Mouse (Mus musculus): ENCODE results near the gene Lfng. TPM values are rescaled to one million over a fixed set of nuclear protein-coding genes. Genes with fewer than 3 reads are reported as not detected.

Lfng gene
- polyA plus RNA-seq, 1 experiment from 2014 or later, result 11.4 TPM

DNA sequence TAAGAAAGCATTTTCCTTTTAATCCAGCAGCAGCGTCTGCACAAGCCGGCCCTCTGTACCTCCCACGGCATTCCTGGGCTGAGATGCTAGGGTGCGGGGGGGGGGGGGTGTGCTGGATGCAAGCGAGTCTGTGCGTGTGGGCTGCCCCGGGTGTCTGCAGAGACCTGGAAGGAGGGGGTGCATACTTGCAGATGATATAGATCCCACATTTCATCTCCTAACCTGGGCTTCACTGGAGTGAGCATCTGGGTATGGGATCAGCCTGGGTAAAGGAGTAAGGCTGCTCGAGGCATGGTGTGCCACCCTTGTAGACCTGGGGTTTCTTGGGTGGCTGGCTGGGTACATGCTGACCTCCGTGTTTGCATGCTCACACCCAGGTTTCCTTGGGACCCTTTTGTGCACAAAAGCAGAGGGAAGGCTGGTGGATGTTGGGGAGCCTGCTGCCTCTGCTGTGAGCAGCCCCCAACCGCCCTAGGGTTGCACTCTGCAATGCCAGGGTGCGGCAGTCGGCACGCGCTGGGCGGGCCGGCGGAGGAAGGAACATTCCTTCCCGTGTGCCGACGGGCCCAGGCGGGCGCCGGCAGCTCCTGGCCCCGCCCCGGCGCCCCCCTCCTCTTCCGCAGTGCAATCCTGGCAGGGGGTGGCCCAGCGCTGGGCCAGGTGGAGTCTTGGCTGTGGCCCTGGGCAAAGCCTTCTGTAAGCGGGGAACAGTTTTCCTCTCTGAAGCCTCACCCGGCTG lies 3.3 kb downstream of the Lfng start:
- peak overlapping the region; percentile 71 for H3K4me2 ChIP-seq (replicated peaks; ENCODE audit: low read depth)
- H3K36me3 ChIP-seq (ENCODE audit: control insufficient read depth, insufficient read depth, low read length), result 0 out of 2 replicates have a peak, but pooled peaks cover 3% of the 10 kb centered on the region
- H3K4me3 ChIP-seq (ENCODE audit: low read depth, low read length), result peak overlapping the region; percentile 68
- peak overlapping the region; percentile 72 for H3K9ac ChIP-seq (ENCODE audit: low read length)
- DNase-seq (ENCODE audit: low spot score), result peak; percentile 84
- WGBS, result 3% methylated on average over 26 of the region's 30 CpGs
- peaks cover 17% of the 10 kb centered on the region for H3K4me1 ChIP-seq (replicated peaks; ENCODE audit: control insufficient read depth, insufficient read depth)
- no peaks in the 10 kb centered on the region for H3K9me3 ChIP-seq (ENCODE audit: control insufficient read depth, low read length)
- ATAC-seq (ENCODE audit: low FRiP score, low TSS enrichment), result peak; percentile 48
- TF ChIP-seq EP300 (optimal IDR thresholded peaks at IDR 0.05), result peak; percentile 32
- no peak for TF ChIP-seq CTCF (IDR thresholded peaks at IDR 0.05; ENCODE audit: low read depth)
- H3K27me3 ChIP-seq (ENCODE audit: control insufficient read depth, insufficient read depth, low read length), result no peaks in the 10 kb centered on the region
- H3K27ac ChIP-seq (replicated peaks), result peak overlapping the region; percentile 98

DNA sequence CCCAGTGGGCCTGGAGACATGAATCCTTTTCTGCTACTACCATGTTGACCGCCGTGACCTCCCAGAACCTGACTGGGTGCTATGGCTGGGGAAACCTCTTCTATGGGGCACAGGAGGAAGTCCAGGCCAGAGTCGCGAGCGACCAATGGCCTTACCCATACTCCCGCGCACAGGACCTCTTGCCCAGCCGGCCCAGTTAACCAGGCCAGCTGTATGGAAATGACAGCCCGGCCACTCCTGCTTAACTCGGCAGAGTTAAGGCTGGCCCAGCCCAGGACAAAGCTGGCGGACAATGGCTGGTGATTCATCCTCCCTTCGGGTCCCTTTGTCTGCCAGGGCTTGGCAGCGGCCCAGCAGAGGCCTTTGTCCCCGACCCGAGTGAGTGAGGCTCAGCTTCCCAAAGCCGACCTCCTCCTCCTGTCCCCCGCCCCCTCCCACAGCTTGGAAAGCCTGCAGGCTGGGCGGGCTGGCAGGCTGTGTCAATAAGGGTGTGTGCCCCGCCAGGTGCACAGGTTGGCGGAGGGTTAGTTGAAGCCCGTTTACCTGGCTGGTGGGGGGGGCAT lies 4.0 kb downstream of the Lfng start:
- peaks cover 17% of the 10 kb centered on the region for H3K4me1 ChIP-seq (replicated peaks; ENCODE audit: control insufficient read depth, insufficient read depth)
- H3K27ac ChIP-seq (replicated peaks), result peak overlapping the region; percentile 98
- 14% methylated on average over 21 of the region's 21 CpGs for WGBS
- ATAC-seq (ENCODE audit: low FRiP score, low TSS enrichment) (peak; percentile 83), DNase-seq (ENCODE audit: low spot score) (peak; percentile 96)
- TF ChIP-seq CTCF (IDR thresholded peaks at IDR 0.05; ENCODE audit: low read depth), result no peak
- TF ChIP-seq EP300 (optimal IDR thresholded peaks at IDR 0.05), result no peak
- H3K4me2 ChIP-seq (replicated peaks; ENCODE audit: low read depth), result peak overlapping the region; percentile 71
- 0 out of 2 replicates have a peak, but pooled peaks cover 3% of the 10 kb centered on the region for H3K36me3 ChIP-seq (ENCODE audit: control insufficient read depth, insufficient read depth, low read length)
- no peaks in the 10 kb centered on the region for H3K9me3 ChIP-seq (ENCODE audit: control insufficient read depth, low read length)
- peak overlapping the region; percentile 68 for H3K4me3 ChIP-seq (ENCODE audit: low read depth, low read length)
- no peaks in the 10 kb centered on the region for H3K27me3 ChIP-seq (ENCODE audit: control insufficient read depth, insufficient read depth, low read length)
- peak overlapping the region; percentile 60 for H3K9ac ChIP-seq (ENCODE audit: low read length)

DNA sequence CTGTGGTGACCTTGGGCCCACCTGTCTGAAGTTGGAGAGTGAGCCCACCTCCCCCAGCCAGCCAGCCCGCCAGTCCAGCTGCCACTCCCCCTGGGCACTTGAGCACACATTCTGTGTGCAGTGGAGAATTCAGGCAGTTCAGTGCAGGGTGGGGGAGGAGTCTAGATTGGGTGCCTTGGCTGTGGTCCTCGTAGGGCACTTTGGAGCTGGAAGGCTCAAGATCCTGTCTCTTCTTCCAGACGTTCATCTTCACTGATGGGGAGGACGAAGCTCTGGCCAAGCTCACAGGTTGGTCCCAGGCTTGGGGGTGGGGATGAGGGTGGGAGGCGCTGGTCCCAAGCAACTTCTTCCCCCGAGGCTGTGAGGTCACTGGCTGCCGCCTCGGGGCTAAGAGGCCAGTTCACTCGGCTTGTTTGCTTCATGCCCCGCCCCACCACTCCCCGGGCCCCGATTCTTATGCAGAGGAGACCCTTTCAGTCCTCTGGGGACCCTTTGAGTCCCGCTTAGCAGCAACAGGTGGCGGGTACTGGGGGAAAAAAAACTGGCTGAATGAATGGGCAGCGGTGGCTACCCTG lies 4.6 kb downstream of the Lfng start:
- Histone ChIP-seq H3K9ac (ENCODE audit: low read length) (peak overlapping the region; percentile 60), H3K36me3 (ENCODE audit: control insufficient read depth, insufficient read depth, low read length) (0 out of 2 replicates have a peak, but pooled peaks cover 3% of the 10 kb centered on the region), H3K27ac (replicated peaks) (peak overlapping the region; percentile 98), H3K9me3 (ENCODE audit: control insufficient read depth, low read length) (no peaks in the 10 kb centered on the region), H3K4me3 (ENCODE audit: low read depth, low read length) (peak overlapping the region; percentile 68; the same call in 1 of the 2 replicates), H3K4me2 (replicated peaks; ENCODE audit: low read depth) (peak overlapping the region; percentile 71), H3K4me1 (replicated peaks; ENCODE audit: control insufficient read depth, insufficient read depth) (peaks cover 17% of the 10 kb centered on the region), H3K27me3 (ENCODE audit: control insufficient read depth, insufficient read depth, low read length) (no peaks in the 10 kb centered on the region)
- ATAC-seq (ENCODE audit: low FRiP score, low TSS enrichment) (peak; percentile 47; the same call in 1 of the 2 replicates), DNase-seq (ENCODE audit: low spot score) (no peak)
- TF ChIP-seq CTCF (IDR thresholded peaks at IDR 0.05; ENCODE audit: low read depth) (no peak), EP300 (optimal IDR thresholded peaks at IDR 0.05) (no peak)
- 31% methylated on average over 15 of the region's 15 CpGs for WGBS

DNA sequence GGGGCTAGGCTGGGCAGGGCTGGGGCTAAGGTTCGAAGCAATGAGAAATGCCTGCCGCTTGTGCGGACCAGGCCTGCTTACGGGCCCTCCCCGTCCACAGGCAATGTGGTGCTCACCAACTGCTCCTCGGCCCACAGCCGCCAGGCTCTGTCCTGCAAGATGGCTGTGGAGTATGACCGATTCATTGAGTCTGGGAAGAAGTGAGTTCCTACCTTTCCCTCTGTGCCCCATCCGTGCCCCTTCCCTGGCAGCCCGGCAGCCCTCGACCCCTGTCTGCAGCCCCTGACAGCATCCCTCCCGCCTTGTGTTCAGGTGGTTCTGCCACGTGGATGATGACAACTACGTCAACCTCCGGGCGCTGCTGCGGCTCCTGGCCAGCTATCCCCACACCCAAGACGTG lies 5.1 kb downstream of the Lfng start:
- 0 out of 2 replicates have a peak, but pooled peaks cover 3% of the 10 kb centered on the region for H3K36me3 ChIP-seq (ENCODE audit: control insufficient read depth, insufficient read depth, low read length)
- H3K9ac ChIP-seq (ENCODE audit: low read length), result peak overlapping the region; percentile 60
- TF ChIP-seq CTCF (IDR thresholded peaks at IDR 0.05; ENCODE audit: low read depth), result no peak
- no peak for TF ChIP-seq EP300 (optimal IDR thresholded peaks at IDR 0.05)
- peak overlapping the region; percentile 71 for H3K4me2 ChIP-seq (replicated peaks; ENCODE audit: low read depth)
- no peaks in the 10 kb centered on the region for H3K9me3 ChIP-seq (ENCODE audit: control insufficient read depth, low read length)
- no peaks in the 10 kb centered on the region for H3K27me3 ChIP-seq (ENCODE audit: control insufficient read depth, insufficient read depth, low read length)
- DNase-seq (ENCODE audit: low spot score) (no peak), ATAC-seq (ENCODE audit: low FRiP score, low TSS enrichment) (no peak)
- peak overlapping the region; percentile 98 for H3K27ac ChIP-seq (replicated peaks)
- 55% methylated on average over 18 of the region's 18 CpGs for WGBS
- peak overlapping the region; percentile 68; the same call in 1 of the 2 replicates for H3K4me3 ChIP-seq (ENCODE audit: low read depth, low read length)
- peaks cover 15% of the 10 kb centered on the region for H3K4me1 ChIP-seq (replicated peaks; ENCODE audit: control insufficient read depth, insufficient read depth)

DNA sequence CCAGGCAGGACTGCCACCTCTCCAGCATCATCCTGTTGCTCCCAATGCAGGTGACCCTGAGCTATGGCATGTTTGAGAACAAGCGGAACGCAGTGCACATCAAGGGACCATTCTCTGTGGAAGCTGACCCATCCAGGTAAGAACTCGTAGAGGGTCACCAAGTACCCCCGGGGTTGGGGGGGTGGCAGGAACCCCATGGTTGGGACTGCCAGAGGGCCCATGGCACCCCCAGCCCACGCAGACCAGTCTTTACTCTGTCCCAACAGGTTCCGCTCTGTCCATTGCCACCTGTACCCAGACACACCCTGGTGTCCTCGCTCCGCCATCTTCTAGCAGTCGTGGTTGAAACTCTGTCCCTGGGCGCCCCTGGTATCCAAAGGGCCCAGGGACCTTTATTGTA lies 7.0 kb downstream of the Lfng start:
- DNase-seq (ENCODE audit: low spot score), result no peak
- WGBS, result 90% methylated on average over 10 of the region's 10 CpGs
- 0 out of 2 replicates have a peak, but pooled peaks cover 3% of the 10 kb centered on the region for H3K36me3 ChIP-seq (ENCODE audit: control insufficient read depth, insufficient read depth, low read length)
- H3K9ac ChIP-seq (ENCODE audit: low read length), result no peak overlapping the region
- H3K27ac ChIP-seq (replicated peaks), result no peak overlapping the region
- peaks cover 11% of the 10 kb centered on the region; the same call in 1 of the 2 replicates for H3K4me1 ChIP-seq (replicated peaks; ENCODE audit: control insufficient read depth, insufficient read depth)
- no peak overlapping the region for H3K4me2 ChIP-seq (replicated peaks; ENCODE audit: low read depth)
- TF ChIP-seq CTCF (IDR thresholded peaks at IDR 0.05; ENCODE audit: low read depth) (no peak), EP300 (optimal IDR thresholded peaks at IDR 0.05) (no peak)
- no peaks in the 10 kb centered on the region for H3K27me3 ChIP-seq (ENCODE audit: control insufficient read depth, insufficient read depth, low read length)
- no peak overlapping the region for H3K4me3 ChIP-seq (ENCODE audit: low read depth, low read length)
- no peaks in the 10 kb centered on the region for H3K9me3 ChIP-seq (ENCODE audit: control insufficient read depth, low read length)
- no peak for ATAC-seq (ENCODE audit: low FRiP score, low TSS enrichment)
